Mouse (Mus musculus) limb, embryonic 15.5 days (tissue): ENCODE results near the gene Kif17. TPM values are rescaled to one million over a fixed set of nuclear protein-coding genes. Genes with fewer than 3 reads are reported as not detected.

Experiments used
- ATAC-seq: fragments of 200-750 bp; cut with Nextera tagmentation; 2 replicates; pipeline ENCODE4 v1.8.0; 2017; ENCODE audit warnings: low read depth, moderate TSS enrichment; ENCODE audit not compliant: insufficient number of reproducible peaks, low FRiP score, low TSS enrichment
- H3K27ac ChIP-seq: fragments of 300-500 bp; sonication (generic); 2 replicates; pipeline ENCODE4 v1.5.1; 2015; ENCODE audit warnings: moderate library complexity, mild to moderate bottlenecking, inconsistent platforms
- H3K27me3 ChIP-seq: fragments of 300-500 bp; sonication (generic); 2 replicates; pipeline ENCODE4 v1.6.1; 2015; ENCODE audit warnings: inconsistent platforms
- H3K36me3 ChIP-seq: fragments of 300-500 bp; sonication (generic); 2 replicates; pipeline ENCODE4 v1.6.1; 2015; ENCODE audit warnings: inconsistent platforms
- H3K4me1 ChIP-seq: fragments of 300-500 bp; sonication (generic); 2 replicates; pipeline ENCODE4 v1.6.1; 2015; ENCODE audit warnings: inconsistent platforms
- H3K4me2 ChIP-seq: fragments of 300-500 bp; sonication (generic); 2 replicates; pipeline ENCODE4 v1.6.1; 2015; ENCODE audit warnings: mild to moderate bottlenecking, inconsistent platforms
- H3K4me3 ChIP-seq: fragments of 300-500 bp; sonication (generic); 2 replicates; pipeline ENCODE4 v1.5.1; 2015; ENCODE audit warnings: mild to moderate bottlenecking, inconsistent platforms
- H3K9ac ChIP-seq: fragments of 300-500 bp; sonication (generic); 2 replicates; pipeline ENCODE4 v1.6.1; 2015; ENCODE audit warnings: inconsistent platforms
- H3K9me3 ChIP-seq: fragments of 300-500 bp; sonication (generic); 2 replicates; pipeline ENCODE4 v1.6.1; 2016; ENCODE audit warnings: inconsistent platforms
- WGBS: fragments of 180-500 bp; shearing (Covaris S2); methylation state at CpG from one replicate; pipeline ENCODE4 v1.1.7; 2015; 5-methylcytosine and 5-hydroxymethylcytosine counted together
- microRNA-seq: library from miRNA; unstranded; fragments of <30 nt; microRNA quantifications from one replicate; pipeline ENCODE4, GENCODE M21; 2016
- polyA plus RNA-seq: library from polyadenylated mRNA; unstranded; fragments of >200 nt; fragmentation: Nextera tagmentation; extraction: Ambion mirVana; gene quantifications from 2 replicates; pipeline ENCODE4 v1.2.1, GENCODE M21; 2015

Kif17 gene
- polyA plus RNA-seq, 1 experiment from 2014 or later = 1.4 TPM

DNA sequence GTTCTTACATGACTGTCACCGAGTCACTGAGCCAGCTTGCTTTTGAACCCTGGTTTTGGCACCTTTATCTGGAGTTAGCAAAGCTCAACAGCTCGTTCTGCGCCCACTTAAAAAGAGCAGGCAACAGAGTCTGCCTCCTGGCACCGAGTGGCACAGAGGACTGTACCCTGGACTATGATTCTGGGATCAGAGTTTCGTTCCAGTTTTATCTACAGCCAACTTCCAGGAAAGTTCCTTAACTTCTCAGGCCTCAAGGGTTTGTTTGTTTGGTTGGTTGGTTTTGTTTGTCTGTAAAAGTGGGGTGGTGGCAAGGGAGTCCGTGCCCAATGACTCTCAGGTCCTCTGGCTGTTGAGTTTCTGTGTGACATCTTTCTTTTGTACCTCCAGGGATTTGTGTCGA is 98.5 kb downstream of the Kif17 start:
- no peaks in the 10 kb centered on the region for H3K36me3 ChIP-seq
- peaks cover 7% of the 10 kb centered on the region; the same call in 1 of the 2 replicates for H3K4me1 ChIP-seq
- 72% methylated on average over 7 of the region's 7 CpGs for WGBS
- no peak overlapping the region for H3K27ac ChIP-seq
- H3K9me3 ChIP-seq = no peaks in the 10 kb centered on the region
- ATAC-seq = no peak
- no peak overlapping the region for H3K4me2 ChIP-seq
- no peak overlapping the region for H3K9ac ChIP-seq
- 0 out of 2 replicates have a peak, but pooled peaks cover 3% of the 10 kb centered on the region for H3K27me3 ChIP-seq
- H3K4me3 ChIP-seq = no peak overlapping the region

Small RNAs within 50 kb of the gene (microRNA-seq; reads per million reads assigned to microRNA genes)
- gene Gm27646 = not detected
- gene Mir7019 = 0.82 reads per million

Other genes with a start within 250 kb of the Kif17 start
- gene Hp1bp3, start 34.1 kb upstream of the Kif17 start, polyA plus RNA-seq = 155 and 164 TPM in 2 replicates
- 0.27 and 0.40 TPM in 2 replicates for gene Sh2d5, start within 50 bp of the Kif17 start, polyA plus RNA-seq
- 395 and 402 TPM in 2 replicates for gene Ddost, start 54.3 kb downstream of the Kif17 start, polyA plus RNA-seq
- gene Pink1, start 75.9 kb downstream of the Kif17 start, polyA plus RNA-seq = 50.7 and 54.0 TPM in 2 replicates
- 7.0 TPM in 2 replicates for gene Cda, start 117.6 kb downstream of the Kif17 start, polyA plus RNA-seq
- 0.09 and 0.12 TPM in 2 replicates for gene Fam43b, start 146.1 kb downstream of the Kif17 start, polyA plus RNA-seq
- gene Mul1, start 184.2 kb downstream of the Kif17 start, polyA plus RNA-seq = 16.8 and 17.7 TPM in 2 replicates
- 1.7 and 2.2 TPM in 2 replicates for gene Camk2n1, start 203.9 kb downstream of the Kif17 start, polyA plus RNA-seq